ENCODE assay signal across 22 mouse cellular contexts in the genomic region with DNA sequence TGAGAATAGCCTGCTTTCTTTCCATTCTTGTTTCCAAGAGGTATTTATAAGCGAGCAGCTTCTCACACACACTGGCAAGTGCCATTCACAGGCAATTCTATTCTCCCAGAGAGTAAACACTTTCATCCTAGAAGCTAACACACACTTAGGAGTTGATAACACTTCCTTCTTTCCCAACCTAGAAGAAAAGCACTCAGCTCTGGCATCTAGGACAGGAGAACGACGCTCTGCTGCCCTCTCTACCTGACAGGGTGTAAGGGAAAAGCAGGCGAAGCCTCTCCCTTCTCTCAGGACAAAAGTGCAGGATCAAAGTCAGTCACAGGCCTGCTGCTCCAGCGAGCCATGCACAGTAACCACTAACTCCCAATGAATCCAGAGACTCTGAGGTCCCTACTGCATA. TPM values are rescaled to one million over a fixed set of nuclear protein-coding genes. Genes with fewer than 3 reads are reported as not detected.
"Had no signal": no experiment of that assay in that cellular context is flagged by ENCODE, and none has a peak within 500 bp of the region (broad histone marks: within the 10 kb centered on the region; RNA-seq: fewer than 3 reads in every experiment).

No protein-coding gene starts in this region.

- H3K4me1 ChIP-seq: limb, embryonic 10.5 days; liver, embryonic 15.5 days; midbrain, embryonic 15.5 days; neural tube, embryonic 13.5 days had no signal

- H3K9me3 ChIP-seq: limb, embryonic 10.5 days; liver, embryonic 15.5 days; megakaryocyte, embryonic 14.5 days; midbrain, embryonic 15.5 days; neural tube, embryonic 13.5 days had no signal

- H3K4me2 ChIP-seq: liver, embryonic 11.5 days; liver, embryonic 15.5 days; midbrain, embryonic 11.5 days; midbrain, embryonic 15.5 days; neural tube, embryonic 13.5 days had no signal

- H3K36me3 ChIP-seq: midbrain, embryonic 15.5 days had no signal

- H3K27ac ChIP-seq: kidney, postnatal 0 days; left cerebral cortex, adult 2 months; limb, embryonic 10.5 days; liver, embryonic 15.5 days; macrophage; midbrain, embryonic 15.5 days; neural tube, embryonic 13.5 days had no signal

- H3K9ac ChIP-seq: liver, embryonic 15.5 days; midbrain, embryonic 15.5 days; neural tube, embryonic 13.5 days had no signal

- H3K27me3 ChIP-seq: liver, embryonic 15.5 days; megakaryocyte, embryonic 14.5 days; midbrain, embryonic 15.5 days; neural tube, embryonic 13.5 days had no signal

- DNase-seq: kidney, adult 11 months; kidney, adult 9 months; kidney, postnatal 36 days; retina, postnatal 1 day; right cerebral cortex, postnatal 4 days; spleen, adult 18-20 months; thymus, adult 2 months; thymus, postnatal 36 days had no signal

- ATAC-seq: midbrain, embryonic 15.5 days had no signal

- H3K4me3 ChIP-seq: left cerebral cortex, adult 2 months; limb, embryonic 10.5 days; liver, embryonic 15.5 days; megakaryocyte, embryonic 14.5 days; midbrain, embryonic 15.5 days; neural tube, embryonic 13.5 days had no signal

RNA-seq across cellular contexts. Expression of gene Cer1, which starts 55.5 kb away (rescaled TPM):
- total RNA-seq: layer of hippocampus, adult 18-20 months; monocyte, adult 5-6 weeks had no signal
- polyA plus RNA-seq: kidney, postnatal 0 days; liver, embryonic 11.5 days; liver, embryonic 15.5 days; macrophage; midbrain, embryonic 11.5 days; midbrain, embryonic 15.5 days; stomach, embryonic 14.5 days; testis, adult 2 months; thymus, adult 2 months had no signal
